Mouse (Mus musculus) brain, embryonic 14.5 days (tissue): Measurements from ENCODE around the gene Mtln. TPM values are rescaled to one million over a fixed set of nuclear protein-coding genes. Genes with fewer than 3 reads are reported as not detected.

Experiments used
- DNase-seq: peaks from one replicate; pipeline ENCODE4 v3.0.0-alpha.2; 2011; ENCODE audit warnings: low read depth
- CTCF ChIP-seq: fragments of 200-500 bp; IDR thresholded peaks from 2 replicates; pipeline ENCODE4 v1.5.1; 2012; ENCODE audit warnings: inconsistent platforms, mild to moderate bottlenecking, moderate library complexity, borderline replicate concordance; ENCODE audit not compliant: insufficient read depth, insufficient read length; ENCODE audit errors: extremely low read depth
- POLR2A ChIP-seq: fragments of 200-500 bp; IDR thresholded peaks from 2 replicates; pipeline ENCODE4 v1.6.1; 2012; ENCODE audit warnings: mild to moderate bottlenecking, inconsistent platforms, borderline replicate concordance; ENCODE audit not compliant: poor library complexity, insufficient read depth, insufficient read length, severe bottlenecking; ENCODE audit errors: extremely low read depth
- polyA plus RNA-seq: library from polyadenylated mRNA; depleted of rRNA; stranded (reverse); fragments of >200 nt; gene quantifications from 2 replicates; pipeline ENCODE4 v1.2.3, GENCODE M21; 2012; rRNA removed

Mtln gene
- polyA plus RNA-seq: 36.1 and 51.9 TPM in 2 replicates

GRCm38 (mm10) chr2:127791919-127792603 lies at the start of gene Mtln:
Gene Mtln, minus strand, starts transcription at chr2:127792488.
- DNase-seq: peak; percentile 97
- TF ChIP-seq POLR2A: peak; percentile 52; the same call in 1 of the 2 replicates
- no peak for TF ChIP-seq CTCF

- DNase-seq: no peak
- no peak for TF ChIP-seq CTCF
- no peak for TF ChIP-seq POLR2A
These were observed 49.1 kb upstream of the Mtln start for GRCm38 (mm10) chr2:127841402-127841801.

GRCm38 (mm10) chr2:127839425-127839824 lies 47.1 kb upstream of the Mtln start:
- no peak for TF ChIP-seq CTCF
- no peak for TF ChIP-seq POLR2A
- DNase-seq: no peak

GRCm38 (mm10) chr2:127838576-127838975 lies 46.3 kb upstream of the Mtln start, which contains the start of gene Acoxl:
Gene Acoxl, plus strand, starts transcription at chr2:127838876.
- no peak for TF ChIP-seq CTCF
- TF ChIP-seq POLR2A: no peak
- no peak for DNase-seq

GRCm38 (mm10) chr2:127832833-127833190 lies 40.5 kb upstream of the Mtln start:
- peak; percentile 57 for DNase-seq
- peak; percentile 12; the same call in 1 of the 2 replicates for TF ChIP-seq CTCF
- no peak for TF ChIP-seq POLR2A

GRCm38 (mm10) chr2:127832103-127832832 lies 40.0 kb upstream of the Mtln start:
- DNase-seq: peak; percentile 0
- TF ChIP-seq POLR2A: no peak
- no peak for TF ChIP-seq CTCF

GRCm38 (mm10) chr2:127831401-127832102 lies 39.3 kb upstream of the Mtln start, which contains the start of gene Bub1:
Gene Bub1, minus strand, starts transcription at chr2:127831865.
- TF ChIP-seq POLR2A (no peak), CTCF (no peak)
- DNase-seq: peak; percentile 98

- no peak for DNase-seq
- TF ChIP-seq CTCF (no peak), POLR2A (no peak)
These were observed 2.5 kb downstream of the Mtln start for GRCm38 (mm10) chr2:127789651-127790270.

GRCm38 (mm10) chr2:127789138-127789537 lies 3.1 kb downstream of the Mtln start:
- DNase-seq: no peak
- TF ChIP-seq CTCF: no peak
- no peak for TF ChIP-seq POLR2A

GRCm38 (mm10) chr2:127788440-127789116 lies 3.7 kb downstream of the Mtln start, which contains the start of gene Nphp1:
Gene Nphp1, minus strand, starts transcription at chr2:127788897.
- peak; percentile 95 for DNase-seq
- TF ChIP-seq CTCF: no peak
- peak; percentile 91 for TF ChIP-seq POLR2A

GRCm38 (mm10) chr2:127787226-127787625 lies 5.1 kb downstream of the Mtln start:
- TF ChIP-seq CTCF (no peak), POLR2A (no peak)
- no peak for DNase-seq
